Mouse (Mus musculus) embryonic stem cell, embryonic (primary cell): ENCODE measurements around the gene Msmo1.

Experiments used
- CTCF ChIA-PET, 4 experiments: fragments of 300-600 bp in 2 of 4; fragments of 350-600 bp in 2 of 4; sonication (Branson Sonifier 250); formaldehyde crosslinking; loops; one replicate each; lab custom pipeline; 2022; ENCODE audit warnings: inconsistent platforms in 2 of 4; lab: Charles Lee
- POLR2A ChIA-PET, 4 experiments: fragments of 300-600 bp in 2 of 4; fragments of 350-600 bp in 2 of 4; sonication (Branson Sonifier 250); formaldehyde crosslinking; loops; one replicate each; lab custom pipeline; 2022; ENCODE audit warnings: antibody characterized with exemption in 4 of 4, inconsistent platforms in 1 of 4; lab: Charles Lee

Gene Msmo1

DNA sequence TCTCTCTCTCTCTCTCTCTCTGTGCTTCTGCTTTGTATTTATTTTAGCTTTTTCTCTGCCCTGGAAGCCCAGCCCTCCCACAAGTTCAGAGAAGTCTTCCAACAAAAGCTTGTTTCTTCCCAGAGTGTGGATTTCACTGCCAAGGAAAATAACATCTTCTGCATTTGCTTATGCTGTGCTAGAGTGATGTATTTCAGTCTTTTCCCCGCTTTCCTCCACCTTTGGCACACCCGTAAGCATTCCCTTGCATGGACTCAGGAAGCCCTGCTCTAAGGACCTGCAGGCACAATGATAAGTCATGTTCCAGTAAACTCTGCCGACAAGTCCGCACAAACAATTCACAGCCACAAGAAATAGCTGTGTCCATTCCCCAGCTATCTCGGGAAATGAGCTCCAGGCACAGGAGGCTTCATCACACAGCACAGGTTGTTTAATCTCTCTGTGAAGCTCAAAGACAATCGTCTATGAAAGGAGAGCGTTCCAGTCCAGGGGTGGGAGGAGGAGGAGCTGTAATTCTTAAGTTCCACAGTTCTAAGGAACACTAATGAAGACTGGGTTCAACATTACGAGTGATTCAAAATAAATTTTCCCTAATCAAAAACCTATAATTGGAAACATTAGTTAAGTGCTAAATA, 58.5 kb downstream of the Msmo1 start:
- POLR2A ChIA-PET = interaction anchor here (0.6 to 1.5 kb wide), 4 partner anchors 9 to 186 kb away, joined by 3 to 5 read pairs (median 4); no protein-coding TSS in a partner anchor

DNA sequence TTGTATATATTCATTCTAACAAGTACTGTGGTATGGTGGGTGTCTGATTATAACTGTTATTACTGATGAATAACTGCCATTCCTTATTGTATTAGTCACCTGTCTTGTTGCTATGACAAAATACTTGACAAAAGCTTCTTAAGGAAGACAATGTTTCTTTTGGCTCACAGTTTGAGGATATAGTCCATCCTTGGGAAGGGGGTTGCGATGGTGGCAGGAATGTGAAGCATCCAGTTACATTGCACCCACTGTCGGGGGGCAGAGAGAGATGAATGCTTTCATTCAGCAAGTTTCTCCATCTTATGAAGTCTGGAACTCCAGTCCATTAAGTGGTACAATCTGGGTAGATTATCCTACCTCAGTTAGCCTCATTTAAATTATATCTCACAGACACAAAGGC, 60.7 kb downstream of the Msmo1 start:
- POLR2A ChIA-PET = no interaction called here

More for the DNA sequence above, 58.5 kb downstream of the Msmo1 start:
- CTCF ChIA-PET = interaction anchor here in 3 of 4 experiments (0.6 to 1.6 kb wide), 4 partner anchors 17 to 265 kb away, joined by 3 read pairs; partner anchors contain the start of gene Cpe (in 1 of the 3)

DNA sequence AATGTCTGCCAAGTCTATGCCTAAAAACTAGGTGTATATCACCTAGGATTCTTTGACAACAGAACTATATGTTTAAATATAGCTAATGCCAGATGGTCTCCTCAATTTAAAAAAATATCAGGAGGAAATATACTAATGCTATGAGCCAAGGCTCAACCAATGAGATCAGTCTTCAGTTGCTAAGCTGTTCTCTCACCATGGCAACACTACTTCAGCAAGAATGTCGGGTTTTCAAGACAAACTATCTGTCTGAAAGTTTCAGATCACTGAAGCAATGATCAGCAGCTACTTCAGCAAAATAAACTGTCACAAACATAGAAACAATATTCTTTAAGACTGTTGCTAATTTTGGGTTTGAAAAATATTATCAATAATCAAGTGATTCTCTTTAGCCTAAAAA, 61.7 kb downstream of the Msmo1 start:
- CTCF ChIA-PET = no interaction called here
- POLR2A ChIA-PET = no interaction called here

More for the DNA sequence above, 60.7 kb downstream of the Msmo1 start:
- CTCF ChIA-PET = no interaction called here
